Mouse (Mus musculus): ENCODE data around the gene Prkn. TPM values are rescaled to one million over a fixed set of nuclear protein-coding genes. Genes with fewer than 3 reads are reported as not detected.

The Prkn gene
- polyA plus RNA-seq, 1 experiment = 28.0 TPM

DNA sequence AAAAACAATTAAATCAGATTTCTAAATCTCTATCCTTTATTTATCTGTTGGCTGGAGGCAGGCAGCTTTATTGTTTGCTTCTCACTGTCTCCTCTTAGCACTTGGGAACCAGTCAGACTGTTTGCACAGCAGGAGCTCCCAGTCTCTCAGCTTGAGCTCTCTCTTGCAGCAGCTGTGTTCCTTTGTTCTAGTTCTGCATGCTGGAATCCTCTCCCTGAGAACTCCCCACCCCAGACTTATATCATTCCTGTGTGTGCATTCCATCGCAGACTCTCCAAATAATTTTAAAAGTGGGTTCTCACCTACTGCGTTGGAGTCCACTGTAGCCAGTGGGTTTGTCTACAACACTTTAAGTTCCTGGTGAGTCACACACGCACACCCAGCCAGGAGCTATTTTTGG is 1181.1 kb downstream of the Prkn start:
- DNase-seq (ENCODE audit: extremely low spot score in 1 of 2, low spot score in 1 of 2) = no peak

GRCm38 (mm10) chr17:12029362-12029761 is 1189.2 kb downstream of the Prkn start:
- DNase-seq (ENCODE audit: extremely low spot score in 1 of 2, low spot score in 1 of 2) = no peak

DNA sequence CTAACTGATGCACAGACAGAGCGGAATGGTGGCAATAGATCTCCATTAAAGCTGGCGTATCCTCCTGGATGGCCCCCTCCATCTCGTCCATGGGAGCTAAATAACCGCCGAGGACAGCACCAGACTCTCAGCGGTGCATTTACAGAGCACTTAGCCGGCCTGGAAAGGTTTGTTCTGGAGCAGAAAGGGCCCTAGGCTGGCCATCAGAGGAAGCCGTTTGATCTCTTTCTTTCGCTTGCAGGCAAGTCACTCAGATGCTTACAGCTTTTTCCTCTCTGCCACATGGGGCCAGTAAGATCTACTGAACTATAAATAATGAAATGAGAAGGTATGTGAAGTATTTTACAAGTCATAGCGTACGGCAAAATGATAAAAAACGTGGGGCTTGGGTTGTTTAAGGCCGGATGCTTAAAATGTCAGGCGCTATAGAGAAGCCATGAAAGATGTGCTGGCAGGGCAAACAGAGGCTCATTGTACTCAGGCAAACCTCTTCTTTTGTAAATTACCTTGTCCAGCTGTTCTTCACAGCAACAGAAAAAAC is 1189.8 kb downstream of the Prkn start:
- DNase-seq (ENCODE audit: extremely low spot score in 1 of 2, low spot score in 1 of 2) = no peak

GRCm38 (mm10) chr17:12030556-12031160 is 1190.5 kb downstream of the Prkn start:
- DNase-seq (ENCODE audit: extremely low spot score in 1 of 2, low spot score in 1 of 2) = no peak

- peak; percentile 26 to 80 for DNase-seq (ENCODE audit: extremely low spot score in 1 of 2, low spot score in 1 of 2)
Measured at GRCm38 (mm10) chr17:12031203-12031942, 1191.2 kb downstream of the Prkn start.

GRCm38 (mm10) chr17:12032014-12032791 is 1192.0 kb downstream of the Prkn start:
- DNase-seq (ENCODE audit: extremely low spot score in 1 of 2, low spot score in 1 of 2) = no peak

- no peak for DNase-seq (ENCODE audit: extremely low spot score in 1 of 2, low spot score in 1 of 2)
Measured at GRCm38 (mm10) chr17:12035386-12035785, 1195.2 kb downstream of the Prkn start.

GRCm38 (mm10) chr17:12036205-12036604 is 1196.0 kb downstream of the Prkn start:
- peak; percentile 45 to 86 for DNase-seq (ENCODE audit: extremely low spot score in 1 of 2, low spot score in 1 of 2)

DNA sequence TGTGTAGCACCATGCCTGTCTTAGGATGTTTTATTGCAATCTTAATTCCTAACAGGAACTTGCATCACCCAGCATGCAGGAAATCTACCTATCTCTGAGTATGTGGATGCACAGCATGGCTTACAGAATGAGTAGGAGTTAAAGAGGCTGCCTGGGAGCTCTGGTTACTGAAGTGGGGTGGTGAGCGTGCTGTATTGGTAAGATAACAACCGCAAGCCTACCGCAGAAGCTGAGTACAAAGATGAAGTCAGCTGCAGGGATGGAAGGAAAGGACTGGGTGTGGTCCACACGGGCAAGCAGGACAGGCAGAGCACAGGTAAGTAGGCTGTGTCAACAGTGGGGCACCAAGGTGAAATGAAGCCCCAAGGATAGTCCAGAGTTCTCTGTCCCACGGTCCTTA is 1196.9 kb downstream of the Prkn start:
- DNase-seq (ENCODE audit: extremely low spot score in 1 of 2, low spot score in 1 of 2) = no peak

DNA sequence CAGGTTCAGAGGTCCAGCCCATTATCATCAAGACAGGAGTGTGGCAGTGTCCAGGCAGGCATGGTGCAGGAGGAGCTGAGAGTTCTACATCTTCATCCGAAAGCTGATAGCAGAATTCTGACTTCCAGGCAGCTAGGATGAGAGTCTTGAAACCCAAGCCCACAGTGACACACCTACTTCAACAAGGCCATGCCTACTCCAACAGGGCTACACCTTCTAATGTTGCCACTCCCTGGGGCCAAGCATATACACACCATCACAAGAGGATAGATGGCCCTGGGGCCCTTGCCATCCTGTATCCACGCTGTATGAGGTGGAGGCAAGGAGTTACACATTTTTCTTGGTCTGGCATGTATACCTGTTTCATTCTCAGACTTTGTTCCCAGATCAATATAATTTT is 1197.4 kb downstream of the Prkn start:
- DNase-seq (ENCODE audit: extremely low spot score in 1 of 2, low spot score in 1 of 2) = no peak

DNA sequence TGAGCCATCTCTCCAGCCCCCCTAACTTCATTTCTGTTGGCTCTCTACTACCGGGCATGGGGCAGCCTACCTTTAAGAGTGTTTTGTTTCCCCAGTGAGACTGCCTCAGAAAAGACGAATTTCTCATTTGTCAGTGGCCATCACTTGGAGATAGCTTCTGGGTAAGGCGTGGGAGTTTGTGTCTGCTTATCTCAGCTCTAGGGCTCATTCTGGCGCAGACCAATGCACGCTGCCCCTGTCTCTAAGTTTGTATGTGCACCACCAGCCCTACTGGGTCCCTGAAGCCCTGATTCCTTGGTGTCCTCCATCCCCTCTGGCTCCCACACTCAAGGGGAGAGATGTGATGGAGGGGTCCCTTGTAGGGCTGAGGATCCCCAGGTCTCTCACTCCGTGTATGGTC is 1198.3 kb downstream of the Prkn start:
- no peak for DNase-seq (ENCODE audit: extremely low spot score in 1 of 2, low spot score in 1 of 2)

DNA sequence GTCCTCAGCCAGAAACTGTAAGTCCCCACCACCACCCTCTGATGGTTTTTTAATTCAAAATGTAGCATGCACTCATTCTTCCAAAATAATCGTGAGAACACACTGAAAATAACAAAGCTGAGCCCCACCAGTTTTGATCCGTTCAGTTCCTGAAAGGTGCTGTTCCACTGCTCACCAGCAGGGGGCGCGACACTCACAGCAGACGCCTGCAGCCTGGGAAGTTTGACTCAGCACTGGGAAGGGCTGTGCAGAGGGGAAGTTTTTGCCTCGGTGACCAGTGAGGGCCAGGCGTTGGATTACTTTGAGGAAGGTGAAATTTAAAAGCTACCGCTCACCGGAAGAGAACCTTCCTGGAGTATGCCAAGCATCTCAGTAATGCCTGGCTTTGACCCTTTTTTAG is 1199.0 kb downstream of the Prkn start:
- peak; percentile 53 to 92 for DNase-seq (ENCODE audit: extremely low spot score in 1 of 2, low spot score in 1 of 2)

- DNase-seq (ENCODE audit: extremely low spot score in 1 of 2, low spot score in 1 of 2) = no peak
Measured at GRCm38 (mm10) chr17:12039922-12040321, 1199.7 kb downstream of the Prkn start.

DNA sequence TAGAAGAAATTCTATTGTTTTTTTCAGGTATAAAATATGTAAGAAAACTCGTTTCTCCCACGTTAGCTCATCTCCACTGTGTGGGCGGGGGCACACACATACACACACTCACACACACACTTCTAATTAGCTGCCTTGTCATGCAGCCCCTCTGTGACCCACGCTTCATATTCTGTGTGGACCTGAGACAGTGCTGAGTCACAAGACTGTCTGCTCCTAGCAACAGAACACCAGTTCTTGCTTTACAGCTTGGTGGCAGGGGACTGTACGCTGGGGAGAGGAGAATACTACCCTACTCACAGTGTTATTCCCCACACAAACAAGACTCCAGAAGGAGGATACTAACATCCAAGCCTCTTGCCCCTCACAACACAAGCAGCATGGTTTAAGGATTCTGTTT is 1200.4 kb downstream of the Prkn start:
- DNase-seq (ENCODE audit: extremely low spot score in 1 of 2, low spot score in 1 of 2) = no peak

DNA sequence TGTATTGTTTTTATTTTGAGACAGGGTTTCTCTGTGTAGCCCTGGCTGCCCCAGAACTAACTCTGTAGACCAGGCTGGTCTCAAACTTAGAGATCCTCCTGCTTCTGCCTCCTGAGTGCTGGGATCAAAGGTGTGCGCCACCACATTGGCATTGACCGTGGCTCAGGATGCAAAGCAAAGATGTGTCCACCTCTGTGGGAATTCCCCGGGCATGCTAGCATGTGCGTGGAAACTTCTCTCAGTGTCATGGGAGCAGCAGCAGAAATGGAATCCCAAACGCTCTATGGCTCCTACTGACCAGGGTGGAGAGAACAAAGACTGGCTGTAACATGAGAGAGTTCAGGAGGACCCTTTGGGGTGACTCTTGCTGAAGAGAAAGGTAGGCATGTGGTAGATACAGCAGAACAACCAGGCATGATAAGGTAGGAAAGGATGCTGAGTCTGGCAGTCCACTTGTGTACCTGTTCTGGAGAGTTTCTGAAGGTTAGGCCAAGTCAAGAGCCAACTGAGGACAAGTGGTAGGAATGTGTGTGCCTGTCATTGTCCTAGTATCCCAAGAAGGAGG is 1201.0 kb downstream of the Prkn start:
- DNase-seq (ENCODE audit: extremely low spot score in 1 of 2, low spot score in 1 of 2) = no peak

GRCm38 (mm10) chr17:12042561-12043256 is 1202.5 kb downstream of the Prkn start:
- peak; percentile 33 to 70 for DNase-seq (ENCODE audit: extremely low spot score in 1 of 2, low spot score in 1 of 2)

DNA sequence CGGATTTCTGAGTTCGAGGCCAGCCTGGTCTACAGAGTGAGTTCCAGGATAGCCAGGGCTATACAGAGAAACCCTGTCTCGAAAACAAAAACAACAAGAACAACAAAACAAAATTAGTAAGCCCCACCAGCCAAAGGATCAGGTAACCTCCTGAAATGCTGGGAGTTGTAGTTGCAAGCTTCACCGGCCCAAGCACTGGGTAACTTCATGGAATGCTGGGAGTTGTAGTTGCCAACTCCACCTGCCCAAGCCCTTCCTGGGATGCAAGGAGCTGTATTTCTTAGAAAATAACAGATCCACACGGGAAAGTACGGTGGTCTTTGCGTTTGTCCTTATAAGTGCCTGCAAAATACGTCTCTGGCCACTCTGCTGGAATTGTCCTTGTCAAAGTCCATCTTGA is 1204.0 kb downstream of the Prkn start:
- no peak for DNase-seq (ENCODE audit: extremely low spot score in 1 of 2, low spot score in 1 of 2)

- peak in 1 of 2 experiments; percentile 64 for DNase-seq (ENCODE audit: extremely low spot score in 1 of 2, low spot score in 1 of 2)
Measured at GRCm38 (mm10) chr17:12045861-12046273, 1205.7 kb downstream of the Prkn start.

GRCm38 (mm10) chr17:12047032-12047431 is 1206.8 kb downstream of the Prkn start:
- DNase-seq (ENCODE audit: extremely low spot score in 1 of 2, low spot score in 1 of 2) = no peak

GRCm38 (mm10) chr17:12047523-12047922 is 1207.3 kb downstream of the Prkn start:
- DNase-seq (ENCODE audit: extremely low spot score in 1 of 2, low spot score in 1 of 2) = no peak

All from frontal cortex, adult 2 months (tissue).